Mouse (Mus musculus) thymus, postnatal 0 days (tissue): ENCODE measurements around the gene Cd52. TPM values are rescaled to one million over a fixed set of nuclear protein-coding genes. Genes with fewer than 3 reads are reported as not detected.
A peak's percentile ranks its signal among the peaks of the same experiment; 100 is the strongest.
"Not testable (repeated sequence)": the region's sequence is repeated elsewhere in the genome, so short reads cannot be mapped to it uniquely, and the experiment has no call there.

Experiments
- DNase-seq: peaks from one replicate; pipeline ENCODE4 v3.0.0-alpha.2; 2015; ENCODE audit warnings: low spot score
- polyA plus RNA-seq: library from polyadenylated mRNA; unstranded; fragments of >200 nt; fragmentation: Nextera tagmentation; extraction: Ambion mirVana; gene quantifications from 2 replicates; pipeline ENCODE4 v1.2.1, GENCODE M21; 2015

Cd52 gene
- 1,124 and 1,206 TPM in 2 replicates for polyA plus RNA-seq

DNA sequence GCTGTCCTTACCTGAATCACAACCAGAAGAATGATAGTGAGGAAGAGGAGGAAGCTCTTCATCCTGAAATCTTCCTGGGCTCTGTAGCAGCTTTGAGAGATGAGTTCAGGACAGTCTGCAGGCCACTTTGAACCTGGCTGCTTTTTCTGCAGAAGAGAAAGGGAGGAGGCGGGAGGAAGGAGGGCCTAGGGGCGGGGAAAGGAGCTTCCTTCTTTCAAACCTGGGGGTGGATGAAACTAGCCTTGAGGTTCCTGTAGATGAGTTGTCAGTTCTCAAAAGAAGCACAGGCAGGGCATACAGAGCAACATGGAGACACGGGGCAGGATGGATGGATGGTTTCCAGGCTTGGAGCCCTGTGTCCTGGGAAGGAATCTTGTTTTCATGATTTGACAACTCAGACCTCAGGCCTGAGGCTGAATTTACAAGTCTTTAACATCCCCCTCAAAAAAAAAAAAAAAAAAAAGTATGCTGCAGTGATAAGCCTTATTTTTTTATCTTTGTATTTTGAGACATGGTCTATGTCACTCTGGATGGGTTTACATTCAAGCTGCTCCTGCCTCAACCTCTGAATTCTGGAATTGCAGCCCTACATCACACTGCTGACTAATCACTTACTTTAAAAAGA, at the start of gene Cd52:
Cd52 (minus strand) TSS at position 160 of the 625 bp plus-strand sequence.
- peak; percentile 80 for DNase-seq

DNA sequence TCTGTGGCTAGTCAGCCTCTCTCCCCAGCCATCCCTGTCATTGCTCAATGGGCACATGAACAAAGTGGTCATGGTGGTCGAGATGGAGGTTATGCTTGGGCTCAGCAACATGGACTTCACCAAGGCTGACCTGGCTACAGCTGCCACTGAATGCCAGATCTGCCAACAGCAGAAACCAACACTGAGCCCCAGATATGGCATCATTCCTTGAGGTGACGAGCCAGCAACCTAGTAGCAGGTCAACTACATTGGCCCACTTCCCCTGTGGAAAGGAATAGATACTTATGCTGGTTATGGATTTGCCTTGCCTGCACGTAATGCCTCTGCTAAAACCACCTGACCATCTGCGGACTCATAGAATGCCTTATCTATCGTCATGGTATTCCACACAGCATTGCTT, 49.4 kb upstream of the Cd52 start:
- not testable (repeated sequence) for DNase-seq

DNA sequence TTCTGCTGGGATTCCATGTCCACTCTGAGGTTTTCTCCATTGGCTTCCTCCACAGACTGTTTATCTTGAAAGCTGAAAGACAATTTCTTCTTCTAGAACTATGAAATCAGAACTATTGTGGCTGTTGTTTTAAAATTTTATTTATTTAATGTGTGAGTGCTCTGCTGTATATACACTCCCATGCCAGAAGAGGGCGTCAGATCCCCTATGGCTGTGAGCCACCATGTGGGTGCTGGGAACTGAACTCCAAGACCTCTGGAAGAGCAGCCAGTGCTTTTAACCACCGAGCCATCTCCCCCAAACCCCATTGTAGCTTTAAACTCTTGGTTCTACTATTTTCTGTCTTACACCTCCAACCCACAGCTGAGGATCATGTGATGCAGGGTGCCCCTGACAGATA, 44.0 kb upstream of the Cd52 start:
- no peak for DNase-seq

DNA sequence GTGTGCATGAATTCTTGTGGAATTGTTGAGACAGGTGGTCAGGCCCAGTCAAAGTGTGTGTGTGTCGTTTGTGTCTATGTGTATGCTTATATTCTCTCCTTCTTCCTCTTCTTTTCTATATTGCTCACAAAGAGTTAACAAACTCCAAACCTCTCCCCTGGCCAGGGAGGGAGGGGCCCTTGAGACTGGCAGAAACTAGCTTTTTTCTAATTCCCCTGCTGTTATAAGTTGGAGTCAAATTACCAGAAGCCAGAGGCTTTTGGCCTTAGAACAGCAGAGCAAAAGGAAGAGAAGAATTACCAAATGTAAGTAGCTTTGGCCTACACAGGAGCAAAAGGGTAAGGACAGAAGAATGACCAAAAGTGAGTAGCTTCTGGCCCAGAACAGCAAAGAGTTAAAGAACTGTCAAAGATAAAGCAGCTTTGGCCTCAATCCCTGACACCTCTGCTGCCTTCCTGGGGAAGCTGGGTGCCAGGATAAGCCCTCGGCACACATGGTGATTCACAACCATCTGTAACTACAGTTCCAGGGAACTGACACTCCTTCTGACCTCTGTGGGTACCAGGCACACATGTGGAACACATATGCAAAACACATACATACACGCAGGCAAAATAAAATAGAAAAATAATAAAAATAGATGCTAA, 41.5 kb upstream of the Cd52 start:
- DNase-seq, result no peak

DNA sequence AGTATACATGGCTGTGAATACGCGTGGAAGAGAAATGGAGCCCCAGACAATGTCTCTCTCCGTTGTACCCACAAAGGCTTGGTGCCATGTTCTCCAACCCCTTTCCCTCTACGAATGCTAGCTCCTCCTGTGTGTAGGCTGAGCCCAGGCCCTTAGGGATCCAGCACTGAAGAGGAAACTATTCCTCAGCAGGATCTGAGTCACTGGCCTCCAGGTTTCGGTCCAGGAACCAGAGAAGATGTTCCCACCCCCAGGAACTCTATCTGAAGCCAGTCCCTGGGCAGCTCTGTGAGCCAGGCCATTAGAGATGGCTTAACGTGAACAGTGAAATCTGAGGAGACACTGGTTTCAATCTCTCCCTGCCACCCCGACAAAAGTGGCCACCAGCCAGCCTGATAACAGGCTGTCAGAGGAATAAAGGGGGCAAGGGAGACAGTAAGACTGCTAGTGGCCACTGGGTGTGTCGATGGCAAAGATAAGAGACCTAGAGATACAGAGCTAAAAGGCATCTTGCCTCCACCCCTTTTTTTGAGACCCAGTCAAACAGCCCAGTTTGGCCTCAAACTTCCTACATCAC, 37.7 kb upstream of the Cd52 start:
- no peak for DNase-seq

DNA sequence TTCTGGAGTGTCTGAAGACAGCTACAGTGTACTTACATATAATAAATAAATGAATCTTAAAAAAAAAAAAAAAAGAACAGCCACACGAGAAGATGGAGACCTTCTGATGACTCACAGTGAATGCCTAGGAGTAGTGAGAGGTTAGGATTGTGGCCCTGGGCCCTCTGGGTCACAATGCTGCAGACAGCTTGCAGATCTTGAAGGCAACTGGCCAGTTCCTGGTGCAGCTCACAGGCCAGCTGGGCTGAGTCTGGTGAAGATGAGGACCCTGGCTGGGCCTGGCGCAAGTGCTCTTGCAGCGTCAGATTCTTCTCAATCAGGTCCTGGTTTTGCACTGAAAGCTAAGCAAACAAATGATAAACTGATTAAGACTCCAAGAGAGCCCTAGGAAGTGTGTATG, 37.2 kb upstream of the Cd52 start:
- DNase-seq, result no peak

DNA sequence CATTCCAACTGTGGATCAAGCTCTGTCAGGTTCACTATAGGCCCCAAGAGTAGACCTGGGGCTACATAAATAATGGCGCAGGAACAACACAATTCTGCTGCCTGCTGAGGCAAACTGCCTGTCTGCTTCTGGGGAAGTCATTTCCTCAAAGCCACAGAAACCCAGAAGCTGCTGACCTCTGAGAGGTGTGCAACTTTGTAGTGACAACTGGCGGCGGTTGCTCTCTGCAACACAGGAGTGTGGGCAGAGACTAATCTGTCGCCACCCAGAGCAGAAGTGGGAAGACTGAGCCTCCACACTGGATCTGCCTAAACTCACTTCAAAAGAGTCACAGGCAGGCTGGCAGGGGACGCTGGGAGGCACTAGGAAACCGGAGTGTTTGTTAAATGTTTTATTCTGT, 34.6 kb upstream of the Cd52 start:
- no peak for DNase-seq

DNA sequence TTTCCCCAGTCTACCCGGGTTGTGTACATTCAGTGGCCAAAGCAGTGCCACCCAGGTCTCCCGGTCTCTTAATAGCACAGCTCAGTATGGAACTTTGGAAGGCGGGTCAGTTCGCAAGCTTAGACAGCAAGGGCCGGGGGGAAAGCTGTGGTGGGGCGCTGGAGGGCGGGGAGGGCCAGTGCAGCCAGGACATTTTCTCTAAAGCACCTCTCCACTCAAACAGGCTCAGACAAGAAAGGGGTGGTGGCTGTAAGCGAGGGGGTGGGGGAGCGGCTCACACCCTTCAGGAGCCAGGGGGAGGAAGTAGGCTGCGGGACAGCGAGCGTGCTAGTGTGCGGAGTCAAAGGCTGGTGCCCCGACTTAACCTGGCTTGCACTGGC, 34.1 kb upstream of the Cd52 start:
- peak; percentile 65 for DNase-seq

DNA sequence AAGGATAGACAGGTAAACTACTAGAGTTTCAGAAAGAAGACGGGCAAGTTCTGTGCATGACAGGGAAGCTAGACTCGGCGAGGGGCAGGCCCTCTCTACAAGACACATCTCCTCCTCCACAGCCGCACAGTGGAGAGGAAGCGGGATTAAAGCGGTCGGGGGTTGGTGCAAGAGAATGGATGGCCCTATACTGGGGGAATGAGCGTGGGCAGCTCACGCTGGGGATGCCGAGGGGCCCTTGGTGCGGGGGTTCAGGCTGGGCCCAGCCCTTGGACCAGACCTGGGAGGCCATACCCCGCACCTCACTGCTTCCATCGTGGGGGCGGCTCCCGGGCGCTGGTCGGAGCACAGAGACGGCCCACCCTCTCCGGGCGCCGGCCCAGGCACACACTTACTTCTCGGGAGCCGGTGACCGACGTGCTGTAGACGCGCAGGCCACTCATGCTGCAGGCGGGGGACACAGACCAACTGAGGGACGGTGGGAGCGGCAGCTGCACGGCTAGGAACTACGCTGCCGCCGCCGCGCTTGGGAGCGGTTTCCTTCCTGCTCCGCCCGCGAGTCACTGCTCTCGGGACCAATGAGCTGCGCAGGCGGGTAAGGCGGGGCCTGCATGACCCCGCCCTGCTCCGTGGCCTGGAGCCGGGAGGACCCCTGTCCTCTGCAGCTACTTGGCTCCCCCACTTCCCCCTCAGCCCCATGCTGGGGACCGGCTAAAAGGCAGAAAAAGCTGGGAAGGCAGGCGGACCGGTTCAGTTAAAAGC, 33.5 kb upstream of the Cd52 start, which contains the start of gene Sh3bgrl3:
Sh3bgrl3 (minus strand) TSS at position 569 of the 762 bp plus-strand sequence.
- DNase-seq, result peak; percentile 92

DNA sequence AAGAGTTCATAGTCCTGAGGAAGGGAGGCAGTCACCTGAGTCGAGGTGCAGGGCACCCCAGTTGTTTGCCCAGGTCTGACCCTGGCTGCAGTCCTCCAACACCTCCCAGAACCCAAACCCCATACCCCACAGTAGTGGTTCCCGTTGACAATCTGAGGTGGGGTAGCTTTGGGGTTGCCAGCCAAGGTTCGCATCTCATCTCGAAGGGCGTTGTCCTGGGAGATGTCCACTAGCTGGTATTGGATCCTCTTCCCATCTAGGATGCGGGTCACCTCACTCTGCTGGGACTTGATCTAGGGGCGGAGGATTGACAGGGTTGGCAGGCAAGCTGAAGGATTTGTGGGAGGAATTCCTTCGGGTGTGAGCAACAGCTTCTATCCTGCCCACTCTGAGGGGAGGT, 32.9 kb upstream of the Cd52 start:
- no peak for DNase-seq

DNA sequence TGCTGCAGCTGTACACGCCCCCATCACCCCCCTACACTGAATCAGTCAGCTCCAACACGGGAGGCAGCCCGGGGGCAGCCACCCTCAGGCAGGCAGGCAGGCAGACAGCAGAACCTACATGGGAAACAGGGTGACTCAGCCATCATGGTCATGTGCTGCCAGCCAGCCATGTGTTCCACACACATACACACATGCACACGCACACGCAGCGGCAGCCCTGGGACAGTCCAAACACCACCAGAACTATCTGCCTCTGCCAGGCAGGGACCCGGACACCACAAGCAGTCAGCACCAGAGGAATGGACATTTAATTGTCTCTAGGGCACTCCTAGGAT, 32.2 kb upstream of the Cd52 start:
- DNase-seq, result no peak

DNA sequence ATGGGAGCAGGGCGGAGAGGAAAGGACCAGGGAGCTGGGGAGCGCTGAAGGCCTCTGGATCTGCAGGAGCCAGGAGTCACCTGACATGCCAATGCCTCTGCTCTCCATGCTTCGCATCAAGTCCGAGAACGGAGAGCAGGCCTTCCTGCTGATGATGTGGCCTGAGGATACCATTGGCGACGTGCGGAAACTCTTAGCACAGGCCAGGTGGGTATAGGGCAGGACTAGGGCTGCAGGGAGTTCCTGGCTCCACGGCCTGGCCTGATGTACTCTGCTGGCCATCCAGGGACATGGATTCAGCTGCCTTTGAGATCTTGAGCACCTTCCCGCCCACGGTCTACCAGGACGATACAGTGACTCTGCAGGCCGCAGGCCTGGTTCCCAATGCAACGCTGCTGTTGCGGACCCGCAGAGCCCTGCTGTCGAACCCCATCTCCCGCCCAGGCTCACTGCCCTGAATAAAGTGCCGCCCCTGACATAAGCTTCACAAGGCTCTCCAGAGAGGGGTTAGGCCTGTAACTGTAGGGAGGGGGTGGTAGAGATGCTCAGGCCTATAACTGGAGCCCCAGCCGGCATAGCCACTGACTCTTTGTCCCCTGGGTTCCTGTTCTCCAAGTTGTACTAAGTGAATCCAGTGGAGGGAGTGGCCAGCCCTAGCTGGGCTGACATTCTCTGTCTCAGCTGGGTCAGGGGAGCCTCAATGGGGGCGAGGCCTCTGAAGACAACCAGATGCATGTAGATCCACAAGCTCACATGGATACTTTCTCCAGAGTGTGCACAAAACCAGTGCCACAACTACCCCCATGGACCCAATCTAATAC, 31.6 kb upstream of the Cd52 start:
- no peak for DNase-seq

DNA sequence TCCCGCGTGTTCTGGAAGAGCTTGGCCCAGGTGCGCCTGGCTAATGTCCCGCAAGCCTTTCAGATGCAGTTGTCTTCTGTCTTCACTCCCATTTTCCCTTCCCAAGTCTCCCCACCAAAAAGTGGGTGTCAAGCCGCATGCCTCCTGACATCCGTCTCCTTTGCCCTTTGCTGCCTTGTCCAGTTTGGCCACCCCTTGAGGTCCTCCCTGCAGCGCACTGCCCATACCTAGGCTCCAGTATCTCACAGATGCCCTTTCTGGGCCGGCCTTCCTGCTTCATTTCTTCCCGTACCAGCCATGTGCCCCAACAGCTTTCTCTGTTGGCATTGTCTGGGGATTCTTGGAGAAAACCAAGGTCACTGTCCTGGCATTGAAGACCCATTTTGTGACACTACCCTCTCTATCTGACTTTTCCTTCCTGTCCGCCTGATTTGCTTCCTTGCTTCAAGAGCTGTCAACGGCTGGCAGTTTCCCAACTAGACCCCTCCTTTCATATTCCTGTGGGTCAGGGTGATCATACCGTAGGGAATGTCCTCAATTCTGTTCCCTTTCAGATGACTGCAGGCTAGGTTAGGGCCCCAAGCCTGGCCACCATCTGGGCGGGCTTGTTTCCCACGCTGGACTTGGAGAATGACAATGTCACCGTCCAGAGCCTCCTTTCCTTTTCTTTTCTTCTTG, 30.6 kb upstream of the Cd52 start:
- DNase-seq, result no peak

DNA sequence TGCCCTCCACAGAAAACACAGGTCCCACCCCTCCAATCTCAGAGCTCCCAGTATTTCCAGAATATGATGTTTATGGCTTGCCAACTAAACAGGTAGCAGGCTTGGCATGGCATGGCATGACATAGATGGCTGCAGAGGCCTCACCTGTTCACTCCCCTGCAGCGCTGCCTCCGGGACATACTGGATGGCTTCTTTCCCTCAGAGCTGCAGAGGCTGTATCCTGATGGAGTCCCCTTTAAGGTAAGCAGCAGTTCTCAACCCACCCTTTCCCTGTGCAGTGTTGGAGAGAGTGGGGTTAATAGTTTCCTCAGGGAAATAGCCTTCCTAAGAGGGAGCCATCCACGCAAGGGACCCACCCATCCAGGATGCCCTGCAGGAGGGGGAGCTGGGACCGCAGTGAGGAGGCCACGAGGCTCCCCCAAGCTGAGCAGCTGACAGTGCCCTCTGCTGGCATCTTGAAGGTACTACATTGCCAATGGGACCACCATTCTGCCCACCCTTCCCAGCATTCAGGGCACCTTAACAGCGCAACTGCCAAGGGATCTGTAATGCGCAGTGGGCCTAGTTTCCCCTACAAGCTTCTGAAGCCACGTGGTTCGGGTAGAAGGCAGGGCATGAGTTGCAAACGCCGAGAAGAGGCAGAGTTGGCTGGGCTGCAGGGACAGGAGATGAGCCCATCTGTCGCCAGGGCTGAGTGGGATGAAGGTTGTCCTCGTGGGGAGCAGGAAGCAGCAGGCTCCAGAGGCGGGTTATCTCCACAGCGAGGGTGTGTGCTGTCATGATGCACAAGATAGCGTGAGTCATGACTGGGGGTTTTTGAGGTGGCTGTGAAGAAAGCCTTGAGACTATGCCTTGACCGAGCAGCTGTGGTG, 29.0 kb upstream of the Cd52 start:
- peak; percentile 89 for DNase-seq

DNA sequence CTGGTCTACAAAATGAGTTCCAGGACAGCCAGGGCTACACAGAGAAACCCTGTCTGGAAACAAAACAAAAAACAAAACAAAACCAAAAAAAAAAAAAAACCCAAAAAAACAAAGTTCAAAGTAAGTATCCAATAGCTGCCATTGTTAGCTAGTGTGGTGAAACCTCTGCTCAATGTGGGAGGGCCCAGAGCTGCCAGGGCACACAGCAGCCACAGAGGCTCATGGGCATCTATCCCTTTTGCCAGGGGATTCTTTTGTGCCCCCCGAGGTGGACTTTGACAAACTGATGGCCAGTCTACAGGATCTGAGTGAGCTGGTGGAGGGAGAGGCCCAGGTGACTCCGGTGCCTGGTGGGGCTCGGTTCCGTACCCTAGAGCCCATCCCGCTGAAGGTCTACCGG, 28.3 kb upstream of the Cd52 start:
- DNase-seq, result no peak

DNA sequence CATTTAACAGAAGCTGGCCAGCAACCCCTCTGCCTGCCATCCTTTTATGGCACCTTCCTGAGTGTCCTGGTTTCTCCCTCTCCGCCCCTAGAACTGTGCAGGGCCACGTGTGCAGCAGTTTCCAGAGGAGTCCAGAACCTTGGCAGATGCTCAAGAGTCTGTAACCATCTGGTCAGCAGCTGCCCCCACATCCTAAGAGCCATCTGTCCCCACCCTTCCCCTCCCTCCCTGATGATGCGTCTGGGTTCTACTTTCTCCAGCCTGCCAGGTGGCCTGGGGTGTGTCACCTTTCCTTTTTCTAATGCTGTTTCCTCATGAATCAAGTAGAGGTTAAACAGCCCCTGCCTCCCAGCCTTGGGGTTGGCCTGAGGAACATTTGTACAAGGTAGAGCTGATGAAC, 27.4 kb upstream of the Cd52 start:
- peak; percentile 57 for DNase-seq

DNA sequence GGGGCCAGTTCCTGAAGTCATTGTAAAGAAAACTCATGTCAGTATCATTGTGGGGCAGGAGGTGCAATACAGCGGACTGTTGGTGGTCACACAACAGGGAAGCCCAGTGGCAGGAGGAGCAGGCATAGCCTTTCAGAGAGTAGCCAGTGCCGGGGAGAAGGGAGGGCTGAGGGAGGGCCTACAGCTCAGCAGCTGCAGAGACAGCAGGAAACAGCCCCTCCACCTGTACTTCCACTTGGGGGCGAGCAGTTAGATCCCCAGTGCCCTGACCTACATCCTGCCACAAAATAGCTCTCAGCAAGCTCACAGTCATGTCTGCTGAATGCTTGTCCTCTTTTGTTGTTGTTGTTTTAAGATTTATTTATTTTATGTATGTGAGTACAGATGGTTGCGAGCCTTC, 26.7 kb upstream of the Cd52 start:
- peak; percentile 89 for DNase-seq

DNA sequence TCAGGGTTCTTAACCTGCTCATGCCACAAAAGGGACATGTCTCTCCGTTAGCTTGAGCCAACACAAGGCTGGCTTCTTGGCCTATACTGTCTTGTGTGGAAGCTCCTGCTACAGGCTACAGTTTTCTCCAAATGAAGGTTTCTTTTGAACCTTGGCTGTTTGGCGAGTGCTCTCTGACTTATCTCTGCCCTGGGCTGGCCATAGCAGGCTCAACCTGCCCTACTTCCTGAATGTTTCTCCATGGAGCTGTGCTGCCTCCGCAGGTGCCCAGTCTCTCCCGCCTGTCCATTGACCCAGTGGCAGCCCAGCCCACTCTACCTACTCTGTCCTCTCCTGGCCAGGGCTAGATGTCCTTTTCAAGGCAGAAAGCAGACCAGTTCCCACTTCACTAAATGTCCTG, 26.0 kb upstream of the Cd52 start:
- DNase-seq, result no peak

DNA sequence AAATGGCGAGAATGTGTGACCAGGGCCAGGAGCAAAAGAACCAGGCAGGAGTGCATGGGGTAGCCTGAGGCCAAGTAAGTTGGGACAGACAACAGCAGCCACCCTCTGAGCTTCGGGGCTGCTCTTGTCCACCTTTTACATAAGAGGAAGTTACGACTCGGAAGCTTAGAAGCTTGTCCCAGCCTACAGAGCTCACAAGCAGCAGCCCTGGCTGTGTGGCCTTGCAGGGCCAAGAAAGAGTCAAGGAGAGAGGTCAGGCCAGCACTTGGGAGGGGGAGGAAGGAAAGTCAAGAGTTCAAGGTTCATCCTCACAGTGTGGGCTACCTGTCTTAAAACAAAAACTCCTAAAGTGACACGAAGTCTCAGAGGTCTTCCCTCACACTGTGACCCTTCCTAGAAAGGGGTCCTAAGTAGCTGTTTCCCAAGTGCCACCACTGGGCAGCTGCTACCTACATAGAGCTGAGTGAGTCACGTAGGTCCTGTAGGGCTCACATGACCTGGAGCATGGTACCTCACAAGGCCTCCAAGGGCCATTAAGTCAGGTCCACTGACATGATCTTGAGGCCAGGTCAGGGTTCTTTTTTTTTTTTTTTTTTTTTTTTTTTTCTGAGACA, 25.4 kb upstream of the Cd52 start:
- DNase-seq, result no peak
